Mouse (Mus musculus): ENCODE results near the gene Pls1.
A peak's percentile ranks its signal among the peaks of the same experiment; 100 is the strongest.

The Pls1 gene

GRCm38 (mm10) chr9:95844825-95845460 lies at the start of gene Pls1:
TSS of gene Pls1 (minus strand) at chr9:95845311.
- DNase-seq (ENCODE audit: low read depth, low spot score) = peak; percentile 64

DNA sequence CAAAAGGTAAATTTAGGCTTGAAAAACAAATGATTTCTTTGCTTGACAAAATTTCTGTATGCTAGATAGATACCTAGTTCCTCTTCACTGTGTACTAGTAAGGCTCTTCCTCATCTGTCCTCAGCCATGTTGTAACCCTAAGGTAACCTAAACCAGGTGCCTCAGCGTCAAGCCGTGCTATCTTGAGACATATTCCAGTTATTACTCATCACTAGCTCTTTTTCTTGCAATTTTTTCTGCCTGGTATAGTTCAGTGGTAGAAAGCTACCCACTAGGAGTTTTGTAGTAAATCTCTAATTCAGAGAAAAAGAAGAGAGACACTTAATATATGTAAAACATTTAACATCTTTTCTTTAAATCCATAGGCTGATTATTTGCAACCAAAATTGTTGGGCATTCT lies 37.6 kb upstream of the Pls1 start:
- no peak for DNase-seq (ENCODE audit: low read depth, low spot score)

DNA sequence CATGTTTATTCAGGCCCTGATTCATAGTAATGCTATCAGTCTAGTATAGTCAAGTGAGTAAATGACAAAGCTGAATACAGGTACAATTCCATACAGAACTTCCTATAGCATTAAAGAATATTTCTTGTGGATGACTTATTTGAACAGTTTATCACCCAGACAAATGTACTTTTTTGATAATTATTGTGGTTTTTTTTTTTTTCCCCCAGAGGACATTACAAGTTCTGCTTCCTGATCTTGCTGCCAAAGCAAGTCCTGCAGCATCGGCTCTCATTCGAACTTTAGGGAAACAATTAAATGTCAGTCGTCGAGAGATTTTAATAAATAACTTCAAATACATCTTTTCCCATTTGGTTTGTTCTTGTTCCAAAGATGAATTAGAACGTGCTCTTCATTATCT lies 33.1 kb upstream of the Pls1 start:
- DNase-seq (ENCODE audit: low read depth, low spot score) = no peak

GRCm38 (mm10) chr9:95858027-95858570 lies 13.0 kb upstream of the Pls1 start:
- no peak for DNase-seq (ENCODE audit: low read depth, low spot score)

- DNase-seq (ENCODE audit: low read depth, low spot score) = peak; percentile 95
Measured at GRCm38 (mm10) chr9:95857414-95858026, 12.4 kb upstream of the Pls1 start, which contains the start of gene Atr. TSS of gene Atr (plus strand) at chr9:95857597.

- no peak for DNase-seq (ENCODE audit: low read depth, low spot score)
Measured at GRCm38 (mm10) chr9:95856004-95856403, 10.9 kb upstream of the Pls1 start.

GRCm38 (mm10) chr9:95854891-95855290 lies 9.8 kb upstream of the Pls1 start:
- no peak for DNase-seq (ENCODE audit: low read depth, low spot score)

- DNase-seq (ENCODE audit: low read depth, low spot score) = peak; percentile 66
Measured at GRCm38 (mm10) chr9:95852896-95853295, 7.8 kb upstream of the Pls1 start.

DNA sequence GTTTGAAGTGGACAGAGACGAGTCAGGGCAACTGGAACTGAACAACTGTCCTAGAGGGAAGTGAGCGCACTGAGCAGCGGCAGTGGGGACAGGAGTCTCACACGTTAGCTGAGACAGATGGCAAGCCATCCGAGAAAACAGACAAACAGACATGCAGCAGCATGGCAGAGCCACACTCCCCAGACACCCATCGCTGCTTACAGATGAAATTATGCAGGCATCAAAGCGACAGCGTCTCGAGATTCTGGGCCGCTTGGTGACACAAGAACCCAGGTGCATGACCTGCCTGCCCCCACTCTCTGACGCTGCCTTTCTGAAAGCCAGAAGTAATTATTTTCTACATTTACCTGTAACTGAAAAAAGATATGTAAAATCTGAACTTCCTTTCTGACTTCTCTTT lies 6.6 kb upstream of the Pls1 start:
- DNase-seq (ENCODE audit: low read depth, low spot score) = no peak

DNA sequence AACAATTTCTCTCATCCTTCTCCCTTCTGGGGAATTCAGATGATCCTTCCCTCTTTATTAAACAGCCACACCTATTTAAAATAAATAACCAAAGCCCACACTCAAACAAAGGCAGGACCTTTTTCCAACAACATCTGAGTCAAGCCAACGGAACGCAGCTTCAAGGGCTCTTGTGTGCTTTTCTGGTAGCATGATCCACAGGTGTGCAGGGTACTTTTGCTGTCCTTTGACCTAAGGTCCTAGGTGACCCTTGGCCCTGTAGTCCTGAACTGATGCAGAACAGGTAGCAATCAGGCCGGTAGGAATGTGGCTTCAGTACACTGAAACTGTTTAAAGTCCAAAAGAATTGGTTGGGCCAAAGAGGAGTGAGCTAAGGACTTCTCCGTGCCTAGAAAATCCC lies 600 bp upstream of the Pls1 start:
- DNase-seq (ENCODE audit: low read depth, low spot score) = no peak

DNA sequence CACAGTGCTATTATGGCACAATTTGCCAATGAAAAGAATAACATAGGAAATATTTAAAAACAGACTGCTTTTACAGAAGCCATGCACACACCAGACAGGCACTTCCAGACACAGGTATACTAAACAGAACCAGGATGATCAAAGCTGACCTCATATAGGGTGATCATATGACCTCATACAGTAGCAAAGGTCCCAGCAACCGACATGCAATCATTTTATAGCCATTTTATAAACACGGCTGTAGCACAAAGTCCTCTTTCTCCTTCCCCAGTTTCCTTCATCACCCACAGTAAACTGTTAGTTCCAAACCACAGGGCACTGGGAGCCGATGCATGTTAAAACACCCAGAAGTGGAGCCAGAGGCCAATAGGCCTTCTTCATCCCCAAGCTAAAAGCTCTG lies 5.7 kb downstream of the Pls1 start:
- no peak for DNase-seq (ENCODE audit: low read depth, low spot score)

- no peak for DNase-seq (ENCODE audit: low read depth, low spot score)
Measured at GRCm38 (mm10) chr9:95835741-95836140, 9.4 kb downstream of the Pls1 start.

GRCm38 (mm10) chr9:95834799-95835198 lies 10.3 kb downstream of the Pls1 start:
- no peak for DNase-seq (ENCODE audit: low read depth, low spot score)

GRCm38 (mm10) chr9:95832758-95833157 lies 12.4 kb downstream of the Pls1 start:
- DNase-seq (ENCODE audit: low read depth, low spot score) = no peak

DNA sequence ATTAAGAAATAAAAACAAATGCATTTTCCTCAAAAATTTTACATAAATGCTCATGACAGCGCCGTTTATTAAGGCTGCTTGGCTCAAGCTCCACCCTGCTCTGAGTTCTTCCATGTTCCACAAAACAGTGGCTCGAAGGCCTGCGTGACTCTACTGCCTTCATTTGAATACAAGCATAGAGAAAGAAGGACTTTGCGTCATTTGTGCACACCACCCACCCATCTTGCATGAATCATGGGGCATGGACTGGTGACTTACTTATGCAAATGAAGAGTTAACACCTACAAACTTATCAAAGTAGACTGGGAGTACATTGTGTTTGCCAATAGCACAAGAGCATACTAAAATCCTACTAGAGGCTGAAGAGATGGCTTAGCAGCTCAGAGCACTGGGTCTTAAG lies 17.5 kb downstream of the Pls1 start:
- no peak for DNase-seq (ENCODE audit: low read depth, low spot score)

DNA sequence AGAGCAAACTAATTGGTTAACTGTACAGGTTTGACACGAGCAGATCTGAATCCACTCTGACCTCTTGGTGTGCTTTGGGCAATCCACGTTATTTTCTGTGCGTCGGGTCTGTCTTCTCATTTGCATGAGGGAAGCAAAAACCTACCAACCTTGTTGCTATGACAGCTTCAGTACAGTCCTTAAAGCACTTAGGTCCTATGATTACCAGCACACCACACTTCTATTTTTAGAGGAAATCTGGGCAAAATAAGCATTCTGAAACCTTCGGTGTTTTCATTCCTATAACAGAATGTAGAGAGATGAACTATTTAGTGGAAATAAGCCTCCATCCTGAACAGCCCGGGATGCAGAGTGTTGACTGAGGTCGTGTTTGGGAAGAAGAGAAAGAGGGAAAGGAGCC lies 22.6 kb downstream of the Pls1 start:
- DNase-seq (ENCODE audit: low read depth, low spot score) = no peak

DNA sequence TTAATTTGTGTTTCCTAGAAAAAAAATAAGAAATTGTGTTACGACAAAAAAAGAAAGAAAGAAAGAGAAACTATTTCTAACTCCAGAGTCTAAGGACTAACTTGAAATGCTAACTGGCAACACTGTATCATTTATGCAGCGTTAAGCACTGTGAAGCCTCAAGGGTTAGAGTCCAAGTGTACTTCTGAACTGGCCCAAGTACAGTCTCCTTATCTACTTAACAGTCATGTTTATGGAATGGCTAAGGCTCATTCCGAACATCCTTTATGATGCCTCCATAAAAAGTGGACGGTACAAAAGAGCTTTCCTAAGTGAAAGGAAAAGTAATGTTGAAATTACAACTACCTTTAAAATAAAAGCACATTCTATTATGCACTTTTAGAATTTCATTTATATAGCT lies 29.4 kb downstream of the Pls1 start:
- no peak for DNase-seq (ENCODE audit: low read depth, low spot score)

- DNase-seq (ENCODE audit: low read depth, low spot score) = no peak
Measured at GRCm38 (mm10) chr9:95815015-95815673, 30.0 kb downstream of the Pls1 start.

DNA sequence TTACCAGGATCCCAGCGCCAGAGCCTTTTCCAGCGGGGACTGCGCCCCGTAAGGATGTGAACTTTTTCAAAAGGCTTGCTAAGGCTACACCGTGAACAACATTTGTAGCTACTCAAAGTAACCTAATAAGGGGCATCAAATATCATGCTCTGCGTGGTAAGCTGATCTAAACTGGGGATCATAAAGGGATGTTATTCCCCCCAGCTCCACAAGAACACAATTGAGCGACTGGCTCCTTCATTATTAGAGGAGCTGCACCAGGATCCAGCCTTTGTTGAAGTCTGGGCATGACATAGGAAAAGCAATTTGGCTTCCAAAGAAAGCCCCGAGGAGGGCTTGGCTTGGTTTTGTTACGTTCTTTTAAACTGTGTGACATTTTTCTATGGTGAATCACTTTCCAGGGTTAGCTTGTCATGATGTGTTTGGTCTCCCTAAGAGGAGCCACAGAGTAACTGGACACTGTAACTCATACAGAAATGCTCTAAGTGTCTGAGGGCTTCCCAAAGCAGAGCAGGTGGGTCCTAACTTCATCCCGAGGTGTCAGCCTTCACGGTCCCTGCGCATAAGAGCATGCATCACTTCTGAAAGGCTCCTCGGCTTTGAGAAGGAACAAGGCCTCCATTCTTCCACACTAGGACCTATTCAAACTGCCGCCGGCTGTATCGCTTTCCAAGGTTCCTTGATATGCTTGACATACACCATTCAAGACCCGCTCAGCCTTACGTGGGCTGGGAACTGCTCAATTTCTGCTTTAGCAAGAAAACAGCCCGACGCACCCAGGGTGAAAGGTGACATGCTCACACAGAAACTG lies 31.2 kb downstream of the Pls1 start:
- DNase-seq (ENCODE audit: low read depth, low spot score) = no peak

DNA sequence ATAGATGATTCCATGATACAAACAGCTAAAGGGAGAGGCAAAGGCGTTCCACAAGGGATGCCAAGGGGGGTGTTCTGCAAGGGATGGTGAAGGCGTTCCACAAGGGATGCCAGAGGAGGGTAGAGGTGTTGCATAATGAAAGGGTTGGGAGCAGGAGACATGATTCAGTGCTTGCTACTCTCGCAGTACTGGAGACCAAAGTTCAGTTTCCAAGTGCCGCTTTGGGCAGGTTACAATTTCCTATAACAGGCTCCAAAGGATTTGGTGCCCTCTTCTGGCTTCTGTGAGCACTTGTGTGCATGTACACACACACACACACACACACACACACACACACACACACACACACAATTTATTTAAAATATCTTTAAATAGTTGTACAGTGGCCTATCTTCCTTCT lies 33.3 kb downstream of the Pls1 start:
- DNase-seq (ENCODE audit: low read depth, low spot score) = no peak

GRCm38 (mm10) chr9:95809596-95809995 lies 35.5 kb downstream of the Pls1 start:
- DNase-seq (ENCODE audit: low read depth, low spot score) = peak; percentile 41

DNA sequence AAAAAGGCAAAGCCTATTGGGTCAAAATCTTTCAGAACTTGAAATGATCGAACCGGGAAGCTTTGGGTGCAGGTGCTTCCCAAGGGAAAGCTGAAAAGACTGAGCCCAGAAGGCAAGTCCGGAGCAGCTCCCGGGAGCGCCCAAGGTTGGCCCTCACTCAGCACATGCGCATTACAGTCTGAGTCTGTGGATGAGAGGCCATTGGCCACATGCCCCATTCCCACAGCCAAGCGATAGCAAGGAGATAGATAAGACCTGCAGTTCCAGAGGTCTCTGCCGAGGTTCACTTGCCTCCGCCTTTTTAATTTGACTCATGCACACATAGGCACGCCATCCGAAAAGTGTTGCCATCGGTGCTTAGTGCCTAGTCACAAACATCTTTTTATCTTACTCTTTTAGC lies 39.7 kb downstream of the Pls1 start:
- DNase-seq (ENCODE audit: low read depth, low spot score) = no peak
